ENCODE assay signal across 8 mouse cellular contexts in the genomic region with DNA sequence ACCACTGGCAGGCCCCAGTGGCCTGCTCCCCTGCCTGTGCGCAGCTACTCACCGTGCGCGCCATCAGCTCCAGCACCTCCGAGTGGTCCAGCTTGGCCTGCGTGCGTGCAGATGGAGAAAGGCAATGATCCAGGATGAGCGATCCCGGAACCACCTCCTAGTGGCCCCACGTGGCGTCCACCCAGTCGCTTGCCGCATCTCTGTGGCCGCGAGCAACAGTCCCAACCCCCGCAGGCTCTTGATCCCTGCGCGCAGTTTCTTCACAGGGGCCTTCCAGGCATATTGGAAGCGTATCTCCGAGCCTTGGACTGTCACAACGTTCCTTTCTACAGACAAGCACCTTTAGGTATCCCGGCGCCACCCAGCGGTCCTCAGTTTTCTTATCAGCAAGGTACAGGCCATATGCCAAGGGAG. TPM values are rescaled to one million over a fixed set of nuclear protein-coding genes. Genes with fewer than 3 reads are reported as not detected.
DNase-seq lines count a peak whose midpoint lies in the region; ATAC-seq and TF ChIP-seq lines count a peak whose summit lies in the region.

No protein-coding gene starts in this region.

- no peak for TF ChIP-seq EP300 in lung, postnatal 0 days (IDR thresholded peaks at IDR 0.05)

- no peak for DNase-seq in heart, embryonic 10.5 days (ENCODE audit: low spot score)
- no peak for DNase-seq in heart, adult 11 months
- peak; percentile 69 for DNase-seq in cerebellum, adult 11-12 months
- DNase-seq in forebrain, postnatal 0 days, result peak; percentile 21
- peak; percentile 35 for DNase-seq in layer of hippocampus, adult 11-12 months (ENCODE audit: low spot score)
- DNase-seq in lung, postnatal 0 days (ENCODE audit: low spot score), result no peak
- DNase-seq in right cerebral cortex, postnatal 4 days, result peak; percentile 19
- DNase-seq in MN1 (ENCODE audit: low spot score), result no peak

- peak overlapping the region; percentile 49 for H3K4me3 ChIP-seq in heart, embryonic 10.5 days
- H3K4me3 ChIP-seq in forebrain, postnatal 0 days (ENCODE audit: low read depth, low read length), result peak overlapping the region; percentile 30
- no peak overlapping the region for H3K4me3 ChIP-seq in lung, postnatal 0 days (ENCODE audit: low read depth, low read length)

- no peak overlapping the region for H3K27ac ChIP-seq in heart, embryonic 10.5 days
- H3K27ac ChIP-seq in forebrain, postnatal 0 days (ENCODE audit: low read depth, low read length), result no peak overlapping the region
- H3K27ac ChIP-seq in lung, postnatal 0 days (ENCODE audit: low read length), result no peak overlapping the region

- peak; percentile 72 for ATAC-seq in forebrain, postnatal 0 days
- ATAC-seq in lung, postnatal 0 days, result no peak

- no peaks in the 10 kb centered on the region for H3K4me1 ChIP-seq in heart, embryonic 10.5 days
- H3K4me1 ChIP-seq in forebrain, postnatal 0 days (ENCODE audit: insufficient read depth), result no peaks in the 10 kb centered on the region
- H3K4me1 ChIP-seq in lung, postnatal 0 days (ENCODE audit: insufficient read depth, low read depth, low read length), result no peaks in the 10 kb centered on the region

- 19% methylated on average over 24 of the region's 24 CpGs for WGBS in heart, embryonic 10.5 days
- 26% methylated on average over 24 of the region's 24 CpGs for whole genome bisulfite sequencing in forebrain, postnatal 0 days
- 2% methylated on average over 24 of the region's 24 CpGs for WGBS in lung, postnatal 0 days

- TF ChIP-seq CTCF in forebrain, postnatal 0 days (IDR thresholded peaks at IDR 0.05; ENCODE audit: low read depth), result peak; percentile 22; the same call in 1 of the 2 replicates
- peak; percentile 15; the same call in 1 of the 2 replicates for TF ChIP-seq CTCF in lung, postnatal 0 days (IDR thresholded peaks at IDR 0.05)

- no peaks in the 10 kb centered on the region for H3K36me3 ChIP-seq in heart, embryonic 10.5 days
- no peaks in the 10 kb centered on the region for H3K36me3 ChIP-seq in forebrain, postnatal 0 days (ENCODE audit: insufficient read depth)
- H3K36me3 ChIP-seq in lung, postnatal 0 days (ENCODE audit: insufficient read depth, low read length), result no peaks in the 10 kb centered on the region

- H3K4me2 ChIP-seq in forebrain, postnatal 0 days (ENCODE audit: low read depth), result peak overlapping the region; percentile 46
- H3K4me2 ChIP-seq in lung, postnatal 0 days (replicated peaks; ENCODE audit: low read depth, low read length), result no peak overlapping the region; the same call in 1 of the 2 replicates

- H3K9ac ChIP-seq in forebrain, postnatal 0 days, result peak overlapping the region; percentile 31; the same call in 1 of the 2 replicates
- H3K9ac ChIP-seq in lung, postnatal 0 days (replicated peaks; ENCODE audit: low read depth), result no peak overlapping the region

- H3K27me3 ChIP-seq in heart, embryonic 10.5 days (ENCODE audit: insufficient read depth, poor library complexity, severe bottlenecking), result peaks cover 20% of the 10 kb centered on the region; the same call in 1 of the 2 replicates
- H3K27me3 ChIP-seq in forebrain, postnatal 0 days (ENCODE audit: insufficient read depth, low read length), result no peaks in the 10 kb centered on the region
- 0 out of 2 replicates have a peak, but pooled peaks cover 7% of the 10 kb centered on the region for H3K27me3 ChIP-seq in lung, postnatal 0 days (replicated peaks; ENCODE audit: insufficient read depth, low read length)

- no peaks in the 10 kb centered on the region for H3K9me3 ChIP-seq in heart, embryonic 10.5 days
- H3K9me3 ChIP-seq in forebrain, postnatal 0 days (ENCODE audit: low read length), result no peaks in the 10 kb centered on the region
- no peaks in the 10 kb centered on the region for H3K9me3 ChIP-seq in lung, postnatal 0 days (ENCODE audit: low read length)

RNA-seq across cellular contexts. Expression of gene Zmat1, which starts 27.0 kb away (rescaled TPM):
- 6.8 and 7.8 TPM in 2 replicates for polyA plus RNA-seq in heart, embryonic 10.5 days (2016; fragmentation: Nextera tagmentation; extraction: Ambion mirVana)
- 2.2 and 3.0 TPM in 2 replicates for total RNA-seq in forebrain, postnatal 0 days (2014; rRNA removed)
- polyA plus RNA-seq in forebrain, postnatal 0 days (2015; fragmentation: Nextera tagmentation; extraction: Ambion mirVana), result 3.6 and 6.9 TPM in 2 replicates
- polyA plus RNA-seq in lung, postnatal 0 days (2015; fragmentation: Nextera tagmentation; extraction: Ambion mirVana), result 3.9 and 4.7 TPM in 2 replicates

Comparison
In these comparisons a context has a peak if more than half of its experiments do, and no peak if none do; other contexts are left out.
1. DNase-seq: peak in cerebellum, adult 11-12 months (single experiment), forebrain, postnatal 0 days (single experiment), layer of hippocampus, adult 11-12 months (single experiment) and right cerebral cortex, postnatal 4 days (single experiment); none in heart, embryonic 10.5 days (single experiment), heart, adult 11 months (single experiment), lung, postnatal 0 days (single experiment) and MN1 (single experiment).